Mouse (Mus musculus): ENCODE results near the gene Sema7a.

GRCm38 (mm10) chr9:57990438-57991110 is 50.7 kb downstream of the Sema7a start:
- TF ChIP-seq CTCF (IDR thresholded peaks at IDR 0.05; ENCODE audit: borderline replicate concordance, insufficient read depth, low read length) = 0 out of 2 replicates have a peak, but pooled peaks have one; percentile 31
- TF ChIP-seq POLR2A (IDR thresholded peaks at IDR 0.05; ENCODE audit: low read depth, low read length) = no peak

All from embryonic fibroblast, embryonic 13.5 days (primary cell).